Comparison of ENCODE assay signal across 26 mouse cellular contexts in the genomic region with DNA sequence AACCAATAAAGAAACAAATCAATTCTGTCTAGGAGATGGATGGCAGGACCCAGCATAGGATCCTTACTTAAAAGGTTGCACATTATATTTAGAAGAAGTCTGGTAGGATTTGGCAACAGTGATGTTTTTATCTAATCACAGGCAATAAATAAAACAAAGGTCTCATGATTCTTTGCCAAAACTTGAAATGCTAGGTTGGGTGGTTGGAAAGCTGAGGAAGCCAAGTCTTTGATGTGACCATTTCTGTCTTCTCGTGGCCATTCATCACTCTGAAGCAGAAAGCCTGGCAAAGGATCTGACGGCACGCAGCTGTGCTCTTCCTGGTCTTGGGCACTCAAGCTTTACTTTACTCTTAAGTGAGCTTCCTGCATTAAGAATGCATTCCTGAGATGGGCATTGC.
DNase-seq lines count a peak whose midpoint lies in the region; ATAC-seq and TF ChIP-seq lines count a peak whose summit lies in the region.
"Had no signal": no experiment of that assay in that cellular context is flagged by ENCODE, and none has a peak within 500 bp of the region (broad histone marks: within the 10 kb centered on the region; RNA-seq: fewer than 3 reads in every experiment).

No protein-coding gene starts in this region.

- H3K9me3 ChIP-seq in kidney, postnatal 0 days (replicated peaks; ENCODE audit: low read length): no peaks in the 10 kb centered on the region; the same call in 1 of the 2 replicates
- no peaks in the 10 kb centered on the region for H3K9me3 ChIP-seq in lung, embryonic 15.5 days
- H3K9me3 ChIP-seq: embryonic facial prominence, embryonic 12.5 days; midbrain, embryonic 10.5 days; midbrain, embryonic 15.5 days; neural tube, embryonic 15.5 days had no signal

- ATAC-seq in kidney, postnatal 0 days (replicated peaks; ENCODE audit: low FRiP score, low read depth): no peak
- peak; percentile 57; the same call in 1 of the 2 replicates for ATAC-seq in lung, embryonic 15.5 days (ENCODE audit: borderline replicate concordance, extremely low read depth, low FRiP score, low TSS enrichment)
- ATAC-seq: CD4-positive, CD25-positive, alpha-beta regulatory T cell, adult 4 months; forebrain, embryonic 14.5 days; intestine, embryonic 16.5 days; midbrain, embryonic 15.5 days had no signal

- 28% methylated on average over 3 of the region's 3 CpGs for WGBS in kidney, postnatal 0 days
- 28% methylated on average over 3 of the region's 3 CpGs for WGBS in lung, embryonic 15.5 days

- no peak for TF ChIP-seq CTCF in kidney, postnatal 0 days (IDR thresholded peaks at IDR 0.05; ENCODE audit: low read depth)

- no peaks in the 10 kb centered on the region for H3K36me3 ChIP-seq in kidney, postnatal 0 days (ENCODE audit: insufficient read depth, low read length)
- H3K36me3 ChIP-seq in lung, embryonic 15.5 days: no peaks in the 10 kb centered on the region
- H3K36me3 ChIP-seq: embryonic facial prominence, embryonic 12.5 days; heart, embryonic 12.5 days; hindbrain, embryonic 13.5 days; limb, embryonic 13.5 days; midbrain, embryonic 10.5 days; midbrain, embryonic 15.5 days; neural tube, embryonic 15.5 days had no signal

- no peak overlapping the region for H3K4me2 ChIP-seq in kidney, postnatal 0 days (ENCODE audit: low read length)
- no peak overlapping the region for H3K4me2 ChIP-seq in lung, embryonic 15.5 days
- H3K4me2 ChIP-seq: embryonic facial prominence, embryonic 12.5 days; heart, embryonic 12.5 days; hindbrain, embryonic 13.5 days; limb, embryonic 13.5 days; liver, embryonic 11.5 days; midbrain, embryonic 15.5 days; neural tube, embryonic 15.5 days had no signal

- no peak overlapping the region for H3K4me3 ChIP-seq in kidney, postnatal 0 days (replicated peaks; ENCODE audit: low read depth, low read length)
- H3K4me3 ChIP-seq in lung, embryonic 15.5 days: no peak overlapping the region
- H3K4me3 ChIP-seq: embryonic facial prominence, embryonic 12.5 days; heart, embryonic 12.5 days; hindbrain, embryonic 13.5 days; limb, embryonic 13.5 days; midbrain, embryonic 10.5 days; midbrain, embryonic 15.5 days; neural tube, embryonic 15.5 days had no signal

- DNase-seq in kidney, postnatal 0 days (ENCODE audit: low spot score): peak; percentile 14
- DNase-seq in kidney, postnatal 36 days: no peak
- no peak for DNase-seq in lung, postnatal 25 days (ENCODE audit: low spot score)
- DNase-seq in adrenal gland, adult 8-10 months: peak; percentile 53
- DNase-seq in adrenal gland, postnatal 14 days: peak; percentile 73
- DNase-seq in layer of hippocampus, adult 9-11 months: no peak
- DNase-seq: cerebellum, adult 11 months; cerebellum, adult 9-10 months; cerebellum, postnatal 36 days; gastrocnemius, postnatal 14 days; heart, postnatal 4 days; retina, postnatal 1 day; right cerebral cortex, postnatal 14 days; thymus, postnatal 14 days had no signal

- no peak overlapping the region for H3K27ac ChIP-seq in kidney, postnatal 0 days
- no peak overlapping the region for H3K27ac ChIP-seq in lung, embryonic 15.5 days
- H3K27ac ChIP-seq: embryonic facial prominence, embryonic 12.5 days; hindbrain, embryonic 13.5 days; limb, embryonic 13.5 days; midbrain, embryonic 10.5 days; midbrain, embryonic 15.5 days; neural tube, embryonic 15.5 days had no signal

- H3K9ac ChIP-seq in kidney, postnatal 0 days (ENCODE audit: low read depth, low read length): no peak overlapping the region
- no peak overlapping the region for H3K9ac ChIP-seq in lung, embryonic 15.5 days
- H3K9ac ChIP-seq: embryonic facial prominence, embryonic 12.5 days; heart, embryonic 12.5 days; hindbrain, embryonic 13.5 days; limb, embryonic 13.5 days; midbrain, embryonic 15.5 days; neural tube, embryonic 15.5 days had no signal

- H3K4me1 ChIP-seq in kidney, postnatal 0 days (replicated peaks; ENCODE audit: insufficient read depth, low read length): no peaks in the 10 kb centered on the region
- no peaks in the 10 kb centered on the region for H3K4me1 ChIP-seq in lung, embryonic 15.5 days
- H3K4me1 ChIP-seq: embryonic facial prominence, embryonic 12.5 days; heart, embryonic 12.5 days; hindbrain, embryonic 13.5 days; limb, embryonic 13.5 days; midbrain, embryonic 10.5 days; midbrain, embryonic 15.5 days; neural tube, embryonic 15.5 days had no signal

- H3K27me3 ChIP-seq in kidney, postnatal 0 days (ENCODE audit: insufficient read depth, low read length): no peaks in the 10 kb centered on the region
- no peaks in the 10 kb centered on the region for H3K27me3 ChIP-seq in lung, embryonic 15.5 days
- H3K27me3 ChIP-seq: embryonic facial prominence, embryonic 12.5 days; heart, embryonic 12.5 days; hindbrain, embryonic 13.5 days; limb, embryonic 13.5 days; midbrain, embryonic 15.5 days; neural tube, embryonic 15.5 days had no signal

Comparison
In these comparisons a context has a peak if more than half of its experiments do, and no peak if none do; other contexts are left out.
1. DNase-seq: peak in kidney, postnatal 0 days (single experiment), adrenal gland, adult 8-10 months (single experiment) and adrenal gland, postnatal 14 days (single experiment); none in kidney, postnatal 36 days (0 of 2), lung, postnatal 25 days (single experiment) and layer of hippocampus, adult 9-11 months (single experiment).